Mouse (Mus musculus) left cerebral cortex, adult 2 months (tissue): ENCODE data around the gene Cdc42se2. TPM values are rescaled to one million over a fixed set of nuclear protein-coding genes. Genes with fewer than 3 reads are reported as not detected.
A peak's percentile ranks its signal among the peaks of the same experiment; 100 is the strongest.

Experiments
- DNase-seq, 2 experiments: peaks; one replicate each; pipeline ENCODE4 v3.0.0; 2021 to 2022; ENCODE audit warnings: low spot score in 2 of 2, mixed read lengths in 1 of 2; ENCODE audit errors: extremely low spot score in 1 of 2
- H3K27ac ChIP-seq: fragments of 200-600 bp; 2 replicates; pipeline ENCODE4 v1.8.1; 2022
- H3K4me3 ChIP-seq: fragments of 200-600 bp; 2 replicates; pipeline ENCODE4 v1.8.1; 2022
- CTCF ChIP-seq: fragments of 200-600 bp; IDR thresholded peaks from 2 replicates; pipeline ENCODE4 v1.8.1; 2022; ENCODE audit warnings: antibody characterized with exemption, mild to moderate bottlenecking, moderate library complexity
- intact Hi-C: fragments of 180-260 bp; cut with DNase I; formaldehyde crosslinking; loops from one replicate; pipeline ENCODE4 v1.15.1; 2025
- total RNA-seq, 2 experiments: library from RNA; stranded (reverse); gene quantifications; 2 replicates each; pipeline ENCODE4 v1.2.3; 2021

Gene Cdc42se2
- total RNA-seq, 2 experiments from 2014 or later: 122 to 126 TPM

- no peak for TF ChIP-seq CTCF
- intact Hi-C loops: no loop called here
- Histone ChIP-seq H3K4me3 (no peak overlapping the region), H3K27ac (peak overlapping the region; percentile 24; the same call in 1 of the 2 replicates)
- no peak for DNase-seq
Measured at GRCm38 (mm10) chr11:54774282-54775078, 13.0 kb downstream of the Cdc42se2 start.

- Histone ChIP-seq H3K27ac (0 out of 2 replicates have a peak overlapping the region, but pooled peaks have one; percentile 9), H3K4me3 (no peak overlapping the region)
- DNase-seq: no peak
- no peak for TF ChIP-seq CTCF
- intact Hi-C loops: no loop called here
Measured at GRCm38 (mm10) chr11:54771549-54771948, 15.9 kb downstream of the Cdc42se2 start.

GRCm38 (mm10) chr11:54769843-54770242 is 17.6 kb downstream of the Cdc42se2 start:
- H3K4me3 ChIP-seq: no peak overlapping the region
- H3K27ac ChIP-seq: no peak overlapping the region
- intact Hi-C loops: no loop called here
- TF ChIP-seq CTCF: no peak
- DNase-seq: no peak

GRCm38 (mm10) chr11:54768116-54768690 is 19.3 kb downstream of the Cdc42se2 start:
- no peak for DNase-seq
- no peak overlapping the region for H3K27ac ChIP-seq
- no peak for TF ChIP-seq CTCF
- intact Hi-C loops: no loop called here
- no peak overlapping the region for H3K4me3 ChIP-seq

- intact Hi-C loops: no loop called here
- Histone ChIP-seq H3K4me3 (no peak overlapping the region), H3K27ac (no peak overlapping the region)
- DNase-seq: no peak
- TF ChIP-seq CTCF: no peak
Measured at GRCm38 (mm10) chr11:54764759-54765158, 22.7 kb downstream of the Cdc42se2 start.

GRCm38 (mm10) chr11:54764026-54764425 is 23.4 kb downstream of the Cdc42se2 start:
- TF ChIP-seq CTCF: no peak
- intact Hi-C loops: no loop called here
- Histone ChIP-seq H3K4me3 (no peak overlapping the region), H3K27ac (no peak overlapping the region)
- no peak for DNase-seq

GRCm38 (mm10) chr11:54762735-54763134 is 24.7 kb downstream of the Cdc42se2 start:
- Histone ChIP-seq H3K27ac (no peak overlapping the region), H3K4me3 (no peak overlapping the region)
- no peak for TF ChIP-seq CTCF
- no peak for DNase-seq
- intact Hi-C loops: no loop called here

GRCm38 (mm10) chr11:54757993-54758392 is 29.5 kb downstream of the Cdc42se2 start:
- no peak for TF ChIP-seq CTCF
- intact Hi-C loops: no loop called here
- Histone ChIP-seq H3K27ac (no peak overlapping the region), H3K4me3 (no peak overlapping the region)
- no peak for DNase-seq

GRCm38 (mm10) chr11:54755148-54755664 is 32.3 kb downstream of the Cdc42se2 start:
- Histone ChIP-seq H3K27ac (peak overlapping the region; percentile 71), H3K4me3 (no peak overlapping the region)
- intact Hi-C loops: no loop called here
- DNase-seq: no peak
- TF ChIP-seq CTCF: no peak

GRCm38 (mm10) chr11:54754301-54755147 is 33.0 kb downstream of the Cdc42se2 start:
- no peak overlapping the region for H3K4me3 ChIP-seq
- TF ChIP-seq CTCF: no peak
- intact Hi-C loops: no loop called here
- peak overlapping the region; percentile 71 for H3K27ac ChIP-seq
- DNase-seq: peak in 1 of 2 experiments; percentile 26

- TF ChIP-seq CTCF: no peak
- H3K27ac ChIP-seq: peak overlapping the region; percentile 2; the same call in 1 of the 2 replicates
- intact Hi-C loops: no loop called here
- DNase-seq: no peak
- no peak overlapping the region for H3K4me3 ChIP-seq
Measured at GRCm38 (mm10) chr11:54751502-54751901, 36.0 kb downstream of the Cdc42se2 start.
